Mouse (Mus musculus) layer of hippocampus, postnatal 14 days (tissue): ENCODE results near the gene Reep3. TPM values are rescaled to one million over a fixed set of nuclear protein-coding genes. Genes with fewer than 3 reads are reported as not detected.

ENCODE experiments used
- DNase-seq, 2 experiments: peaks; one replicate each; pipeline ENCODE4 v3.0.0; 2021 to 2022; ENCODE audit warnings: low spot score in 2 of 2, mixed read lengths in 1 of 2
- total RNA-seq, 2 experiments: library from RNA; stranded (reverse); gene quantifications; 2 replicates each; pipeline ENCODE4 v1.2.3; 2021

The Reep3 gene
- total RNA-seq, 2 experiments from 2014 or later, result 32.0 to 32.2 TPM

DNA sequence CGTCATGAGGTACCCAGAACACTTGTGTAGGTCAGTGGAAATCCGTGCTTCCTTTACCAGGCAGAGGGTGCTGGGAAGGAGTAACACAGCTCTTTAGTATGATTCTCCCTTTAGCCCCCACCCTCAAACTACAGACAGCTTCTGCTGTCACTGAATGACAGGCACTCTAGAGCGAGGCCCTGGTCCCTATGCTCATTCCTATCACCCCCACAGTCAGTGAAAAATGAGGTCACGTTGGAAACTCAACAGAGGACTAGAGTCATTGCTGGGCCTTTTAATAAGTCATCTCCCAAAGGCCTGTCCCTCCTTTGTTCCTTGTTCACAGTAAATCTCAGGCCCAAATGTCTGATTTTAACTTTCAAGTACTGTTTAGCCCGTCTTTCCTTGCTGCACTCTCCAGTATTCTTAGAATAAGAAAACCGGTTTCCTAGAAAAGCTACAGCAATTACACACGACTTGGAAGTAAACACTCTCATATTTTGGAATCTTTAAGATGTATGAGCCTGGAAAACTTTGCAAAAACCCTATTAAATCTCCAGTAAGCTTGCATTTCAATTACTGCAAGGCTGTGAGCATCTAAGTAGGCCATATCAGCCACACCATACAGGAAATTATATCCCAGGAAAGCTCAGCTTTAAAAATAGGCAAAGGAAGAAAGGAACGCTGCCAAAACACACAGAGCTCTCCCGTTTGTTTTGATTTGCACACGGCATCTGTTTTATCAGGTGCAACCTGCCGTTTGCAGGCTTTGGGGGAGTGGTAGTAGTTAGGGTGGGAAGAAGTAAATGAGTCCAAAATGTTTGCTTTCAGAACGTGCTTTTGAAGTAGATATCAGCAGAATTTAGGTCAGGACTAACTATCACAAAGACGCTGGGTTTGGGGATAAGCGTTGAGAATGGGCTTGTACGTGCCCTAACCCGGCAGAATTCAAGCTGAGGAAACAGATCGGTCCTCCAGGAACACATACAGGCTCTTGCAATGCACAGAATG lies 40.6 kb downstream of the Reep3 start:
- DNase-seq, result peak in 1 of 2 experiments; percentile 49

GRCm38 (mm10) chr10:67053475-67053874 lies 43.3 kb downstream of the Reep3 start:
- DNase-seq, result no peak

- DNase-seq, result no peak
Observed at GRCm38 (mm10) chr10:67052429-67052828, 44.3 kb downstream of the Reep3 start.

DNA sequence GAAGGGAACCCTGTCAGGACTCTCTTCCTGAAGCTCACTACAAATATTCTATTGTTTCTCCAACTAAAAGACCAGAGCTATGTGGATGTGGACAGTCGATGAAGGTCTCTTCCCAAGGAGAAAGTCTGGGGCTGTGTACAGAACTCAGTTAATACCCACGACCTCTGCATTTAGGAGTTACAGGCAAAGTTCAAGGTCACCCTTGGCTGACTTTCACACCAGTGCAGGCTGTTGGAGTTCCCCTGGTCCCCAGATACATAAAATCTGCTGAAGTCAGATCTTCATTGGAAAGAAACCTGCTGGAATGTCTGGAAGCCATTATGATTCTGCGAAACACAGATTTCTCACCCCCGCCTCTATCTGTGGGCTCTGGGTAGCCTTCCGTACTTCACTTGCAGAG lies 45.3 kb downstream of the Reep3 start:
- no peak for DNase-seq

- no peak for DNase-seq
Observed at GRCm38 (mm10) chr10:67050766-67051165, 46.0 kb downstream of the Reep3 start.

DNA sequence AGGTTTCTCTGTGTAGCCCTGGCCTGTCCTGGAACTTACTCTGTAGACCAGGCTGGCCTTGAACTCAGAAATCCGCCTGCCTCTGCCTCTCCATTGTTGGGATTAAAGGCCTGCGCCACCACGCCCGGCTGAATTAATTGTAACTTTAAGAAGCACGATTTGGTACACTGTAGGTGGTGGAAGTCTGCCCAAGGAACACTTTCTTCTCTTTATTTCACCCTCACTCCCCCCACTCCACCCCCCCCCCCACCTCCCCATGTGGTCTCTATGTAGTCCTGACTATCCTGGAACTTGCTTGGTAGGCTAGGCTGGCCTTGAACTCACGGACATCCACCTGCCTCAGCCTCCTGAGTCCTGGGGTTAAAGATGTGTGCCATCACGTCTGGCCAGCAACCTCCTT lies 47.1 kb downstream of the Reep3 start:
- DNase-seq, result no peak

DNA sequence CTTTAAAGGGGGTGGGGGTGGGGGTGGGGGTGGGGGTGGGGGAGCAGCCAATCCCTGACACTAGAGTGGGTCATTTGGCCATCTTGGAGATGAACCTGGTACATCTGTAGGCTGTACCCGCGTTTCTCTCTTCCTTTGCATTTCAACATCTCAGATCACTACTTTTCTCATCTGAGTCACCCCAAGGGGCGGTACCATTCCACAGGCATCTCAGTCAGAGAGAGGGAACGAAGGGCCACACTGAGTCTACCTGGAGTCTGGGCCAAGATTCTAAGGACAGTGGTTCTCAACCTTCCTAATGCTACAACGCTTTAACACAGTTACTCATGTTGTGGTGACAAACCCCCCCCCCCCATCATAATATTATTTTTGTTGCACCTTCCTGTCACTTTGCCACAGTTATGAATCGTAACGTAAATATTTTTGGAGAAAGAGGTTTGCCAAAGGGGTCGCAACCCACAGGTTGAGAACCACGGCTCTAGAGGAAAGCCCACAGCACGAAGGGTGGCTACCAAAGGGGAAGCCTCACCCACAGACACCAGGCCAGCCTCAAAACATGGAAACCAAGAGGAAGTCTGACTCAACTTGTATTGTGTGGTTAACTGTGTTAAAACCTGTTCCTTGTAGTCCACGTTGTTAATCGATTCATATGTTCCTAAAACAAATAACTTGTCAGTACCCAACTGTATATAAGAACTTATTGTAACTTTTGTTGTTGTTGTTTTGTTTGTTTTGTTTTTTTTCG lies 47.7 kb downstream of the Reep3 start:
- DNase-seq, result no peak

- DNase-seq, result peak in 1 of 2 experiments; percentile 62
Observed at GRCm38 (mm10) chr10:67047712-67048645, 48.8 kb downstream of the Reep3 start.

- no peak for DNase-seq
Observed at GRCm38 (mm10) chr10:67045192-67045899, 51.4 kb downstream of the Reep3 start.

DNA sequence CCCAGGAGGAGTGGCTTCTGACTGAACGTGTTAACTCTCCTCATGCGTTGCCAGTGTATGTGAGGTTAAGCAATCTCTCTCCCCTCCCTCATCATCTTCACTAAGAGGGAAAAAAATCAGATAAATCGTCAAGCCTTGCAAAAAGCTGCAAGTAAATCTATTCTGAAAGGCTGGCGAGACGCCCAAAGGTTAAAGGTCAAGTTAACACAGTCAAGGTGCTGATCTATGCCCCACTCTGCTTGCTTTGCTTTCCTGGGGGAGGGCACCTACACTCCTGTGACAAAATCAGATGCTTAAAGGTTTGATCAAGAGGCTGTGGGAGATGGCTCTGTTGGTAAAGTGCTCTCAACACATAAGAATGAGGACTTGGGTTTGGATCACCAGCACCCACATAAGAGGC lies 52.4 kb downstream of the Reep3 start:
- no peak for DNase-seq

DNA sequence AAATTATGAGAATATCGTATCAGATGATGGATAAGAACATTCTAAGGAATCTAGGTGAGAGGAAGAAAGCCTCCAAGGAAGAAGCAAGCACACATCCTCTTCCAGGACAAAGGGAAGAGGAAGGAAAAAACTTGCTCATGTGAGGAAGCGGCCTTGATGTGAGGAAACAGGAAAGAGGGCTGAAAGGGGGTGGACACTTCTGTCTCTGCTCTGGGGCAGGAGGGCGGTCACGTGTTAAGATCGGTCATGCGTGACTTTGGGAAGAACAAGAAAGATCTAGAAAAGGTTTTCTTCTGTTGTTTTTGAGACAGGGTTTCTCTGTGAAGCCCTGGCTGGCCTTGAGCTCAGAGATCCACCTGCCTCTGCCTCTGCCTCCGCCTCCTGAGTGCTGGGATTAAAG lies 53.5 kb downstream of the Reep3 start:
- DNase-seq, result no peak

DNA sequence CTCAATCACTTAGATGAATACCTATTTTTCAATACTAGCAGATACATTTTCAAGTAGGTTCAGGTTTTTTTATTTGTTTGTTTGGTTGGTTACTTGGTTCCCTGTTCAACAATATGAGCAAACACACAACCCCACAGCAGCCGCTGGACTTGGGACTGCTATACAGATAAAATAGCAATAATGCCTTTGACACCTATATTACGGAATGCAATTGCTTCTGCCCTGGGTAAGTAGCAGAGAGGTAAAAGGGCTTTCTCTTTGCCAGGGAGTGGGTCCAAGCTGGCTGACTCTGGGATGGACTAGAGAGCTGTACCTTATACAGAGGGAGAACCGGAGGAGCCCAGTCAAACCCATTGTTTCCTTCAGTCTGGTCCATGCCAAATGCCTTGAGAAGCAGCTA lies 56.3 kb downstream of the Reep3 start:
- no peak for DNase-seq

GRCm38 (mm10) chr10:67039001-67039400 lies 57.7 kb downstream of the Reep3 start:
- DNase-seq, result peak in 1 of 2 experiments; percentile 58

GRCm38 (mm10) chr10:67036542-67036941 lies 60.2 kb downstream of the Reep3 start:
- DNase-seq, result no peak

DNA sequence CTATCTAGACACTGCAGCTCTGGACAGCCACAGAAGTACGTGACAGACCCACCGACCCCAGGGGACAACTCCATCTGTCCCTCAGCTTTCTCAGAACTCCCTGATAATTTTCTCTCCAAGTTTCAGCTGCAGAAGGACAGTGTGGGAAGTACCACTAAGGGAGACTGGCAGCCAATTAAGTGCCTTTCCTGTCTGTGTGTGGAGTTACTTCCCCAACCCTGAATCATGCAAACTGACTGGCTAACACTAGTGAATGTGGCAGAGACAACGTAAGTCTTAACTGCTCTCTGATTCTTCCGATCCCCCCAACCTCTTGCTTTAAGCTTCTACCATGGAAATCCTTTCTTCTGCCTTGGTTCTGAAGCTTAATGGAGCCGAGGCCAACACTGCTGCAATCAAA lies 60.6 kb downstream of the Reep3 start:
- DNase-seq, result no peak

DNA sequence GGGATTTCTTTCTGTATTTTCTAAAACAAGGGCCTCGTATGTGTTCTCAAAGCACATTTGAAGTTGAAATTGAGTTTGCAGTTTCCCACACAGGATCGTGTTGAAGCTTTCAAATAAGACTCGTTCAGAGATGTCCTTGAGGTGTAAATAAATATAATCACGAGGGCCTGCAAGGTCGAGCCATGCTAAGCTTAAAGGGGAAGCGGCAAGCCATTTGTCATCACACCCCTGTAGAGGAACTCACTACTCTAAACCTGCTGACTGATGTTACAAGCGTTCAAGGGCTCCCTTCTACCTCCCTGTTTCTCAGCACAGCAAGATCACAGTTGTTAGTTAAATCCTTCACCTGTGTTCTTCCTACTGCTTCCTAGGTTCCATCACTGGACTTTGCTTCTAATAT lies 65.6 kb downstream of the Reep3 start:
- DNase-seq, result no peak

DNA sequence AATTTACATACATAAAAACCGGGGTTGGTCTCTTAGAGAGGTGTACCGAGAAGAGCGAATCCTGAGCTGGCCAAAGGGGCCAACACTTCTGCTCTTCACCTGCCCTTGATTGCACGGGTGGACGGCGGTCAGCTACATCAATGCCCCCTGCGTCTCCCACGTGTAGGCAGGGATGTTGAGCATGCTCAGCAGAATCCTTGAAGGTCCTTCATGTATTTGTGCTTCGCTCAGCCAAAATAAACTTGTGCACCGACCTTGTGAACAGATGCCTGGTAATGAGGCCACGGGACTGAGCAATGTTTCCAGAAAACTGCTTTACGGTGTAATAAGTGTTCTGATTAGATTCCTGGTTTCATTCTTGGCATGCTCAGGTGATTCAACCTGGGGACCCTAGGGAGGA lies 67.4 kb downstream of the Reep3 start:
- no peak for DNase-seq

GRCm38 (mm10) chr10:67026375-67026774 lies 70.4 kb downstream of the Reep3 start:
- no peak for DNase-seq

DNA sequence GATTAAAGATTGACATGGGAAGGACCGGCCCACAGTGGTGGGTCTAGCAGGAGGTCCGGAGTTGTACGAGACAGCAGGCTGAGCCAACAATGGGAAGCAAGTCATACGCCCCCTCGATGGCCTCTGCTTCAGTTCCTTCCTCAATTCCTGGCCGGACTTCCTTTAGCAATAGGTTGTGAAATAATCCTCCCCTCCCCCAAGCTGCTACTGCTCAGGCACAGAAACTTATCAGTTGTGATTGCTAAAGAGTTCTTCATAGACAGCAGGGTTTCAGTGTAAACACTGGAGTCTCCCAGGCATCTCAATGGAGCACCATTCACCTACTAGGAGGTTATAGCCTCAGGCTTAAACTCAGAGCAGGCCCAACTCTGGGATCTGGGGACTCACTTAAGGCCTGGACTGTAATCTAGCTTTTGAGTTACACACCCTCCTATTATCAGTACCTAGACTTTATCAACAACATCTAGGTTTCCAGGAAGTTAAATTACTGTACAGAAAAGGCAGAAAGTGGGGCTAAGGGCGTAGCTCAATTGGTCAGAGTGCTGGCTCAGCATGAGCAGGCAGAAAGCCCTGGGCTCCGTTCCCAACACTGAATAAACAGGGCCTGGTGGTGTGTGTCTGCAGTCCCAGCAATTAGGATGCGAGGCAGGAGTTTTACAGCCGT lies 71.0 kb downstream of the Reep3 start:
- peak in 1 of 2 experiments; percentile 81 for DNase-seq

- no peak for DNase-seq
Observed at GRCm38 (mm10) chr10:67024391-67024790, 72.4 kb downstream of the Reep3 start.
